Mouse (Mus musculus): ENCODE results near the gene Suds3.

Gene Suds3

GRCm38 (mm10) chr5:117111064-117111773 lies 4.7 kb downstream of the Suds3 start:
- no peak for DNase-seq

GRCm38 (mm10) chr5:117109522-117109921 lies 6.4 kb downstream of the Suds3 start:
- no peak for DNase-seq

GRCm38 (mm10) chr5:117108731-117109130 lies 7.2 kb downstream of the Suds3 start:
- no peak for DNase-seq

- no peak for DNase-seq
Measured at GRCm38 (mm10) chr5:117108292-117108691, 7.6 kb downstream of the Suds3 start.

- DNase-seq: no peak
Measured at GRCm38 (mm10) chr5:117105761-117106160, 10.2 kb downstream of the Suds3 start.

- no peak for DNase-seq
Measured at GRCm38 (mm10) chr5:117104329-117104728, 11.6 kb downstream of the Suds3 start.

- no peak for DNase-seq
Measured at GRCm38 (mm10) chr5:117103194-117103929, 12.6 kb downstream of the Suds3 start.

GRCm38 (mm10) chr5:117099742-117100141 lies 16.2 kb downstream of the Suds3 start:
- DNase-seq: no peak

- DNase-seq: no peak
Measured at GRCm38 (mm10) chr5:117099008-117099407, 16.9 kb downstream of the Suds3 start.

GRCm38 (mm10) chr5:117096716-117097115 lies 19.2 kb downstream of the Suds3 start:
- peak; percentile 71 for DNase-seq

- DNase-seq: peak; percentile 30
Measured at GRCm38 (mm10) chr5:117094431-117094830, 21.5 kb downstream of the Suds3 start.

GRCm38 (mm10) chr5:117089786-117090185 lies 26.1 kb downstream of the Suds3 start:
- DNase-seq: no peak

- no peak for DNase-seq
Measured at GRCm38 (mm10) chr5:117089147-117089546, 26.8 kb downstream of the Suds3 start.

GRCm38 (mm10) chr5:117087718-117088117 lies 28.2 kb downstream of the Suds3 start:
- DNase-seq: no peak

- peak; percentile 2 for DNase-seq
Measured at GRCm38 (mm10) chr5:117069498-117069894, 46.4 kb downstream of the Suds3 start.

- no peak for DNase-seq
Measured at GRCm38 (mm10) chr5:117068808-117069497, 47.0 kb downstream of the Suds3 start.

GRCm38 (mm10) chr5:117068181-117068580 lies 47.7 kb downstream of the Suds3 start:
- DNase-seq: peak; percentile 15

GRCm38 (mm10) chr5:117061251-117061650 lies 54.7 kb downstream of the Suds3 start:
- no peak for DNase-seq

- DNase-seq: no peak
Measured at GRCm38 (mm10) chr5:117060484-117061130, 55.3 kb downstream of the Suds3 start.

- DNase-seq: no peak
Measured at GRCm38 (mm10) chr5:117049940-117050339, 66.0 kb downstream of the Suds3 start.

GRCm38 (mm10) chr5:117045101-117045500 lies 70.8 kb downstream of the Suds3 start:
- DNase-seq: no peak

- no peak for DNase-seq
Measured at GRCm38 (mm10) chr5:117042661-117043060, 73.3 kb downstream of the Suds3 start.

All from lung, postnatal 36 days (tissue).